Mouse (Mus musculus) myocyte (in vitro differentiated cells): ENCODE measurements around the gene Cacna1g.

Experiments used
- CEBPB ChIP-seq: IDR thresholded peaks from 2 replicates; pipeline ENCODE4 v1.6.1; 2011; ENCODE audit warnings: mild to moderate bottlenecking, moderate library complexity; ENCODE audit not compliant: poor library complexity, insufficient read depth, severe bottlenecking
- MAX ChIP-seq: IDR thresholded peaks from one replicate; pipeline ENCODE4 v1.6.1; 2011; ENCODE audit warnings: low read depth, mild to moderate bottlenecking, control low read depth
- POLR2A ChIP-seq: IDR thresholded peaks from one replicate; pipeline ENCODE4 v1.6.1; 2011; ENCODE audit warnings: low read depth, mild to moderate bottlenecking, control low read depth, moderate library complexity; ENCODE audit not compliant: insufficient read length
- TCF12 ChIP-seq: IDR thresholded peaks from one replicate; pipeline ENCODE4 v1.6.1; 2011; ENCODE audit warnings: mild to moderate bottlenecking, control low read depth; ENCODE audit not compliant: poor library complexity, insufficient read depth, severe bottlenecking
- USF1 ChIP-seq: IDR thresholded peaks from one replicate; pipeline ENCODE4 v1.6.1; 2011; ENCODE audit warnings: low read depth, mild to moderate bottlenecking, control low read depth, moderate library complexity

- TF ChIP-seq USF1 (no peak), TCF12 (no peak), POLR2A (no peak), CEBPB (no peak), MAX (no peak)
These were observed 112.7 kb downstream of the Cacna1g start for GRCm38 (mm10) chr11:94361166-94361870.
